Mouse (Mus musculus) intestine, embryonic 14.5 days (tissue): Measurements from ENCODE around the gene Cbs. TPM values are rescaled to one million over a fixed set of nuclear protein-coding genes. Genes with fewer than 3 reads are reported as not detected.

Source experiments
- ATAC-seq: fragments of 200-750 bp; cut with Nextera tagmentation; replicated peaks from 2 replicates; pipeline ENCODE4 v1.8.0; 2017; ENCODE audit warnings: low read depth, moderate number of reproducible peaks, moderate TSS enrichment, moderate library complexity; ENCODE audit not compliant: low FRiP score, low TSS enrichment
- DNase-seq: peaks from one replicate; pipeline ENCODE4 v3.0.0-alpha.2; 2018; ENCODE audit warnings: low spot score
- H3K27ac ChIP-seq: fragments of 300-500 bp; sonication (generic); 2 replicates; pipeline ENCODE4 v1.5.1; 2014; ENCODE audit warnings: low read depth, mild to moderate bottlenecking, control low read depth
- H3K27me3 ChIP-seq: fragments of 300-500 bp; sonication (generic); replicated peaks from 2 replicates; pipeline ENCODE4 v1.6.1; 2014; ENCODE audit warnings: low read length, control low read depth; ENCODE audit not compliant: control insufficient read depth, insufficient read depth
- H3K36me3 ChIP-seq: fragments of 300-500 bp; sonication (generic); 2 replicates; pipeline ENCODE4 v1.6.1; 2014; ENCODE audit warnings: low read length, control low read depth; ENCODE audit not compliant: control insufficient read depth, insufficient read depth
- H3K4me1 ChIP-seq: fragments of 300-500 bp; sonication (generic); replicated peaks from 2 replicates; pipeline ENCODE4 v1.6.1; 2014; ENCODE audit warnings: low read length, control low read depth, mixed read lengths; ENCODE audit not compliant: control insufficient read depth, insufficient read depth
- H3K4me2 ChIP-seq: fragments of 300-500 bp; sonication (generic); 2 replicates; pipeline ENCODE4 v1.6.1; 2014; ENCODE audit warnings: low read length
- H3K4me3 ChIP-seq: fragments of 300-500 bp; sonication (generic); 2 replicates; pipeline ENCODE4 v1.5.1; 2014; ENCODE audit warnings: low read depth, low read length, control low read depth, mixed read lengths
- H3K9ac ChIP-seq: fragments of 300-500 bp; sonication (generic); 2 replicates; pipeline ENCODE4 v1.6.1; 2014; ENCODE audit warnings: mild to moderate bottlenecking, low read length
- H3K9me3 ChIP-seq: fragments of 300-500 bp; sonication (generic); 2 replicates; pipeline ENCODE4 v1.6.1; 2016; ENCODE audit warnings: low read length, control low read depth; ENCODE audit not compliant: control insufficient read depth
- WGBS: fragments of 180-500 bp; shearing (Covaris S2); extraction: QIAGEN DNeasy Blood & Tissue Kit; methylation state at CpG from one replicate; pipeline ENCODE4 v1.1.7; 2014; 5-methylcytosine and 5-hydroxymethylcytosine counted together
- polyA plus RNA-seq: library from polyadenylated mRNA; unstranded; fragments of >200 nt; fragmentation: Nextera tagmentation; extraction: Ambion mirVana; gene quantifications from 2 replicates; pipeline ENCODE4 v1.2.1, GENCODE M21; 2014

Gene Cbs
- polyA plus RNA-seq, 1 experiment from 2014 or later, result 5.9 TPM

DNA sequence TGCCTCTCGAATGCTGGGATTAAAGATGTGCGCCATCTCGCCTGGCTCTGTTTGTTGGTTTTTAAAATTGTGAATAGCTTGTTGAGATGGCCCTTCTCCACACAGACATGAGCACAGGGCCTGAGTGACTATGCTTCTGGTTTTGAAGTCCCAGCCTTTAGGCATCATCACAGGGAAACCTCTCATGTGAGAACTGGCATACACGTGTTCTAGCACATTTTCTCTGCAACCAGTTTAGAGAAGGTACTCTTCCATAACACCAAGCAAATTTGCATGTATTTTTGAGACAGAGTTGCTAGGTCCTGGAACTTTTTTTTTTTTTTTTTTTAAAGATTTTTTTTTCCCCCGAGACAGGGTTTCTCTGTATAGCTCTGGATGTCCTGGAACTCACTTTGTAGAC lies 19.6 kb upstream of the Cbs start:
- Histone ChIP-seq H3K4me1 (peaks cover 11% of the 10 kb centered on the region), H3K9ac (no peak overlapping the region), H3K27me3 (no peaks in the 10 kb centered on the region), H3K4me2 (no peak overlapping the region), H3K36me3 (peaks cover 55% of the 10 kb centered on the region), H3K27ac (no peak overlapping the region), H3K4me3 (no peak overlapping the region), H3K9me3 (no peaks in the 10 kb centered on the region)
- WGBS, result 89% methylated on average over 5 of the region's 5 CpGs
- no peak for DNase-seq
- ATAC-seq, result no peak

DNA sequence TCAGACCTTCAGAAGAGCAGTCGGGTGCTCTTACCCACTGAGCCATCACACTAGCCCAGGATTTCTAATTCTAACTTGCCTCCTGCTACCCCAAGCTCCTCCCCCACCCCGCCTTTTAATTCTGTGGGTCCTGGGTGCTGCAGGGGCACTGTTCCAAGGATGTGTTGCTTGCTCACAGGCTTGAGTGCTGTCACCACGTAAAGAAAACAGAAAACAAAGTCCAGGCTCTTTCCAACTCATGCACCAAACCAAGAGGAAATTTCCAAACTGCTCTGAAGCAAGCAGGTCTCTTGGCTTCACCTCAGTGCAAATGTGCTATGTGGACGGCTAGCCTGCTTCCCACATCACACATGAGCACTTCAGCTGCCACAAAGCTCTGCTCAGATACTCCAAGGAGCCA lies 18.3 kb upstream of the Cbs start:
- Histone ChIP-seq H3K4me2 (no peak overlapping the region), H3K9ac (no peak overlapping the region), H3K4me3 (no peak overlapping the region), H3K36me3 (peaks cover 68% of the 10 kb centered on the region), H3K4me1 (peaks cover 11% of the 10 kb centered on the region), H3K9me3 (no peaks in the 10 kb centered on the region), H3K27me3 (no peaks in the 10 kb centered on the region), H3K27ac (no peak overlapping the region)
- WGBS, result 78% methylated on average over 4 of the region's 4 CpGs
- DNase-seq, result no peak
- no peak for ATAC-seq

DNA sequence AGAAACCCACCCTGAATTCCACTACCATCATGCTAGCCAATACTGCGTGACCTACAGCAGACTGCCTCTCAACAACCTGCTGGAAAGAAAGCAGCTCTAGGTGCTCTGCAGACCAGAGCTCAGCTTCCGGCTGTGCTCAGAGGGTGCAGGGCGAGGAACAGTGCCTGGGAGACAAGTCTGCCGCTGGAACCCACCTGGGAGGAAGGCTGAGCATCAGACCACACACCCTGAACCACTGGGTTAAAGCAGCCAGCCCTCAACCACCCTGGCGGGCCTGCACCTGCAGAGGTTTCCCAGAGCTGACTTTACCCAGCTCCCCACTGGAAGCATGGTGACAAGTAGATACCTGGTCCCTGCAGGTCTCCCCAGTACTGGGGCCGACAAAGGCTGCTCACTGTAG lies 16.2 kb upstream of the Cbs start:
- Histone ChIP-seq H3K4me1 (peaks cover 7% of the 10 kb centered on the region), H3K27me3 (no peaks in the 10 kb centered on the region), H3K27ac (no peak overlapping the region), H3K9me3 (no peaks in the 10 kb centered on the region), H3K4me2 (no peak overlapping the region), H3K4me3 (no peak overlapping the region), H3K9ac (no peak overlapping the region), H3K36me3 (peaks cover 89% of the 10 kb centered on the region)
- 73% methylated on average over 6 of the region's 6 CpGs for WGBS
- no peak for DNase-seq
- ATAC-seq, result no peak

DNA sequence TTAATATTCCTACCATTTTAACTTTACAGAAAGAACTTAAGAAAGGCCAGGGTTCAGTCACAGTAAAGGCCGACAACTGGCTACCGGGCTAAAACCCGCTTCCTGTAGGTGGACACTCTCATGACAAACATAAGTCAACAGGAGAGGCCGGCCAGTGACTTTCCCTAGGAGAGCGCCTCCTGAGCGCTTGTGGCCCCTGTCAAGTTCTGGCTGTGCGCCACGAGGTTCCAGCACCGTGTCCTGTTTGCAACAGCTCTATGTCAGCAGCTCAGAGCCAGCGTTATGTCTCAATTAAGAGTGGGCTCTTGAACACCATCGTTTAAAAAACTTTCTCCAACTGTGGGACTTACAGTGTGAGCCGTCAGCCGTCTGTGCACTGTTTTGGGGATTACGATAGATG lies 15.1 kb upstream of the Cbs start:
- Histone ChIP-seq H3K9ac (no peak overlapping the region), H3K36me3 (peaks cover 96% of the 10 kb centered on the region), H3K4me2 (no peak overlapping the region), H3K4me3 (no peak overlapping the region), H3K9me3 (no peaks in the 10 kb centered on the region), H3K27ac (no peak overlapping the region), H3K4me1 (peaks cover 2% of the 10 kb centered on the region), H3K27me3 (no peaks in the 10 kb centered on the region)
- 86% methylated on average over 14 of the region's 14 CpGs for WGBS
- DNase-seq (no peak), ATAC-seq (no peak)

DNA sequence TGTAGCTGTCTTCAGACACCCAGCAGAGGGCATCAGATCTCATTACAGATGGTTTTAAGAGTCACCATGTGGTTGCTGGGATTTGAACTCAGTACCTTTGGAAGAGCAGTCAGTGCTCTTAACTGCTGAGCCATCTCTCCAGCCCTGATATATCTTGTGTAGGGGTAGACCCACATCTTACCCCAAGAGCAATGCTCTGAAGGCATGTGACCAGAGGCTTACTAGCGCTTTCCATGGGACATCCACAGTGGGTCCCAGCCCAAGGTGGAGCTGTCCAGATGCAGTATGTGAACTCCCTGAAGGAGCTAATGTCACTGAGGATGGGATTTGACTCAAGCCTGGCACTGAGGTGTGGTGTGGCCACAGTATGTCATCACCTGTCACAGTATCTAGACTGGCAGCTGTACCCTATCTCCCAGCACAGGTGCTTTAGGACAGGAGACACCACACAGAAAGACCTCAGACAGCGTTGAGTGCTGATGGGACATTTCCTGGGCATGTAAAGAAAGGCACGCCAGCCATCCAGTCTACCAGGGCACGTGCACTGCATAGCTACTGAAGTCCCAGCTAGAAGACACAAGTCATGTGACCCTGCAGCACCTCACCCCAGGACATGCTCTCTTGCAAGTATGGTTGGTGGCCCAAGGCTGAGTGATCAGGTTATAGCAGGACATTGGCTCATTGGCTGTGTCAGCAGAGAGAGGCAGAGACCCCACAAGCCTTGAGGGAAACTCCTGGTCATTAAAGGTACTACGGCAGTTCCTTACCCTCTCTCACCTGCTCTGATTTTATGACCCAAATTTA lies 9.4 kb upstream of the Cbs start:
- Histone ChIP-seq H3K27ac (no peak overlapping the region), H3K36me3 (peaks cover 52% of the 10 kb centered on the region), H3K4me2 (no peak overlapping the region), H3K4me1 (no peaks in the 10 kb centered on the region), H3K9ac (no peak overlapping the region), H3K27me3 (no peaks in the 10 kb centered on the region), H3K9me3 (no peaks in the 10 kb centered on the region), H3K4me3 (no peak overlapping the region)
- ATAC-seq, result peak; percentile 40; the same call in 1 of the 2 replicates
- DNase-seq, result no peak
- 91% methylated on average over 5 of the region's 5 CpGs for WGBS

DNA sequence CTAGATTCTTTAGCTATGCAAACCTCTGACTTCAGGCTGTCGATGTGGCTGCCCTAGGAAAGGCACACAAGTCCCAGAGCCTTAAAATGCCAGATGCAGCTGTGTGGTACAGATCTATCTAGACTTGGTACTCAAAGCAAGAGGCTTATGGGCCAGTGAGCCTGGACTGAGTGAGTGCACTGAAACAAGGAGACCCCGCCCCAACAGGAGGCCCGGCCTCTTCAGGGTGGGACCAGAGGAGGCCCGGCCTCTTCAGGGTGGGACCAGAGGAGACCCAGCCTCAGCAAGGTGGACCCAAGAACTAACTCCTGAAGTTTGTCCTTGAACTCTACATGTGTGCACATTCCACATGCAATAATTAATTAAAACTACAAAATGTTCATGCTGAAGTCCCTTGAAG lies 5.9 kb upstream of the Cbs start:
- ATAC-seq (no peak), DNase-seq (no peak)
- no peak overlapping the region for H3K27ac ChIP-seq
- WGBS, result 73% methylated on average over 4 of the region's 4 CpGs
- H3K9me3 ChIP-seq, result no peaks in the 10 kb centered on the region
- no peak overlapping the region for H3K9ac ChIP-seq
- H3K4me2 ChIP-seq, result no peak overlapping the region
- H3K4me1 ChIP-seq, result no peaks in the 10 kb centered on the region
- peaks cover 18% of the 10 kb centered on the region for H3K36me3 ChIP-seq
- H3K4me3 ChIP-seq, result no peak overlapping the region
- no peaks in the 10 kb centered on the region for H3K27me3 ChIP-seq

DNA sequence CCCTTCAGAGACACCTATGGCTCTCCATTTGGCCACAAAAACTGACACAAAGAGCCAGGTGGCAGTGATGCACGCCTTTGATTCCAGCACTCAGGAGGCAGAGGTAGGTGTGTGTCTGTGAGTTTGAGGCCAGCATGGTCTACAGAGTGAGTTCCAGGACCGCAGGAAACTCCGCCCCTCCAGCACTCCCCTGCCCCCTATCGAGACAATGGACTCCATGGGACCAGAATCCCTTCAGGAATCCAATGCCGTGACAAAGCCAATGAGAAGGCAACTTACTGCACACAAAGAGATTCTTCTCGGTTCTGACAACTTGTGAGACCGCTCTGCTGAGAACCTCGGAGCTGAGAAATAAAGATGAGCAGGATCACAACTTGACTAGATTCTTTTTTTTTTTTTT lies 5.3 kb upstream of the Cbs start:
- no peak overlapping the region for H3K4me2 ChIP-seq
- H3K27me3 ChIP-seq, result no peaks in the 10 kb centered on the region
- no peak for DNase-seq
- no peaks in the 10 kb centered on the region for H3K9me3 ChIP-seq
- no peak overlapping the region for H3K4me3 ChIP-seq
- no peak overlapping the region for H3K27ac ChIP-seq
- ATAC-seq, result no peak
- 49% methylated on average over 8 of the region's 8 CpGs for WGBS
- peaks cover 12% of the 10 kb centered on the region for H3K36me3 ChIP-seq
- no peaks in the 10 kb centered on the region; the same call in 1 of the 2 replicates for H3K4me1 ChIP-seq
- no peak overlapping the region for H3K9ac ChIP-seq

DNA sequence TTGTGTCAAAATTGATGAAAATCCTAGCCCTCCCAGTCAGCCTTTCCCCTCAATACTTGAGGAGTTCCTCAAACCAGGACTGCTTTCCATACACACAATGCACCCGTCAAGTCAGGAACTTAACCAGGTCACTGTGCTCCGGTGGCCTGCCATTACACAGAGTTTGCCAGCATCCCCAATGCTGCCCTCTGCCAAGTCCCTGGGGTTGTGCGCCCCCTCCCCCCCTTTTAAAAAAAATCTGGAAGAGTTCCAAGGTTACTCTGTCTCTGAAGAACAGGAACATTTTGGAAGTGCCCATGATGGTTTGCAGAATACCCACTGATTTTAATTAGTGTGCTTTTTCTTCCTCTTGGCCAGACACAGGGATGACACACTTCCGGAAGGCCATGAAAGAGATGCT lies 2.6 kb upstream of the Cbs start:
- Histone ChIP-seq H3K36me3 (no peaks in the 10 kb centered on the region), H3K4me1 (peaks cover 8% of the 10 kb centered on the region), H3K9ac (no peak overlapping the region), H3K27ac (no peak overlapping the region), H3K4me2 (no peak overlapping the region), H3K4me3 (no peak overlapping the region), H3K9me3 (no peaks in the 10 kb centered on the region), H3K27me3 (peaks cover 21% of the 10 kb centered on the region)
- WGBS, result 60% methylated on average over 4 of the region's 4 CpGs
- ATAC-seq (no peak), DNase-seq (no peak)

DNA sequence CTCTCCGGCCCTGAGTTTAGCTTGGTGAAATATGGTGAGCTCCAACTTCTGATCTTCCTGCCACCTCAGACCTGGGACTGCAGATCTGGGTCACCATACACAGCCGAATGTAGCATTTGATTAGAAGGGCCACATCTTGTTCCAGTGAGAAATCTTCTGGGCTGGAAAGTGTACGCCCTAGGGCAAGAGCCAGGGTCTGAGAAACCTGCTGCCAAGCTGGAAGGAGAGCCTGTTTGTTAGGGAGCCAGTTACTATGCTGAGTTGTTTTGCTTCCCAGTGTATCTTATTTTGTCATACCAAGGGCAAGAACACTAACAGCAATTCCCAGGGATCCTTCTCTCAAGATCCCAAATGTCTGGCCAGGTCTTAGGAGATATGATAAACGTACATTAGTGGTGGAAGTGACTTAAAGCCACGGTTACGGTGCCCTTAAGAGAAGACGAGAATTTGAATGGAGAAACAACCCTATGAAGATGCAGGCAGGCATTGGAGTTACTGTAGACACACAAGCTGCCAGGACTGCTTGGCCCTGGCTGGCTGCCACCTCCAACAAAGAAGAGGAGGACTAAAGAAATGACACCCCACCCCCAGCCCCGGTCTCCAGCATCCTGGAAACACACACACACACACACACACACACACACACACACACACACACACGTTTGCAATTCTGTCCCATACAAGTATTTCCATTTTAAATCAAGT lies 980 bp upstream of the Cbs start:
- H3K9ac ChIP-seq, result no peak overlapping the region
- no peak for ATAC-seq
- H3K4me3 ChIP-seq, result no peak overlapping the region
- peaks cover 21% of the 10 kb centered on the region for H3K27me3 ChIP-seq
- no peak overlapping the region for H3K27ac ChIP-seq
- H3K36me3 ChIP-seq, result no peaks in the 10 kb centered on the region
- H3K9me3 ChIP-seq, result no peaks in the 10 kb centered on the region
- H3K4me2 ChIP-seq, result no peak overlapping the region
- 63% methylated on average over 9 of the region's 9 CpGs for WGBS
- no peak for DNase-seq
- H3K4me1 ChIP-seq, result peaks cover 8% of the 10 kb centered on the region
